Mouse (Mus musculus) neural tube, embryonic 11.5 days (tissue): ENCODE measurements at regions not wholly inside any gene's neighbourhood (a gene's known extent, or its start where the extent isn't known, plus 50 kb on each side); places are given as distances from the start of the nearest gene placed in this dataset.

ENCODE experiments used
- ATAC-seq: fragments of 200-750 bp; cut with Nextera tagmentation; 2 replicates; pipeline ENCODE4 v1.8.0; 2017; ENCODE audit warnings: moderate number of reproducible peaks, mild to moderate bottlenecking, moderate TSS enrichment, moderate library complexity; ENCODE audit not compliant: insufficient read depth, low FRiP score, low TSS enrichment
- DNase-seq: peaks from one replicate; pipeline ENCODE4 v3.0.0-alpha.2; 2015; ENCODE audit warnings: low spot score
- H3K27ac ChIP-seq: fragments of 300-500 bp; sonication (generic); 2 replicates; pipeline ENCODE4 v1.5.1; 2014; ENCODE audit warnings: low read depth, mild to moderate bottlenecking, low read length
- H3K27me3 ChIP-seq: fragments of 300-500 bp; sonication (generic); 2 replicates; pipeline ENCODE4 v1.6.1; 2014; ENCODE audit warnings: mild to moderate bottlenecking, low read length, mixed read lengths; ENCODE audit not compliant: control insufficient read depth, insufficient read depth
- H3K36me3 ChIP-seq: fragments of 300-500 bp; sonication (generic); 2 replicates; pipeline ENCODE4 v1.6.1; 2014; ENCODE audit warnings: mild to moderate bottlenecking, low read length, moderate library complexity, mixed read lengths; ENCODE audit not compliant: control insufficient read depth, insufficient read depth
- H3K4me1 ChIP-seq: fragments of 300-500 bp; sonication (generic); 2 replicates; pipeline ENCODE4 v1.6.1; 2014; ENCODE audit warnings: low read length, mixed read lengths; ENCODE audit not compliant: control insufficient read depth, insufficient read depth
- H3K4me2 ChIP-seq: fragments of 300-500 bp; sonication (generic); 2 replicates; pipeline ENCODE4 v1.6.1; 2014; ENCODE audit warnings: low read depth, mild to moderate bottlenecking, moderate library complexity
- H3K4me3 ChIP-seq: fragments of 300-500 bp; sonication (generic); 2 replicates; pipeline ENCODE4 v1.5.1; 2014; ENCODE audit warnings: low read depth, low read length
- H3K9ac ChIP-seq: fragments of 300-500 bp; sonication (generic); 2 replicates; pipeline ENCODE4 v1.6.1; 2014; ENCODE audit warnings: mild to moderate bottlenecking, low read length
- H3K9me3 ChIP-seq: fragments of 300-500 bp; sonication (generic); 2 replicates; pipeline ENCODE4 v1.6.1; 2016; ENCODE audit warnings: low read length; ENCODE audit not compliant: control insufficient read depth
- WGBS: fragments of 180-500 bp; shearing (Covaris S2); extraction: QIAGEN DNeasy Blood & Tissue Kit; methylation state at CpG from one replicate; pipeline ENCODE4 v1.1.7; 2014; 5-methylcytosine and 5-hydroxymethylcytosine counted together

DNA sequence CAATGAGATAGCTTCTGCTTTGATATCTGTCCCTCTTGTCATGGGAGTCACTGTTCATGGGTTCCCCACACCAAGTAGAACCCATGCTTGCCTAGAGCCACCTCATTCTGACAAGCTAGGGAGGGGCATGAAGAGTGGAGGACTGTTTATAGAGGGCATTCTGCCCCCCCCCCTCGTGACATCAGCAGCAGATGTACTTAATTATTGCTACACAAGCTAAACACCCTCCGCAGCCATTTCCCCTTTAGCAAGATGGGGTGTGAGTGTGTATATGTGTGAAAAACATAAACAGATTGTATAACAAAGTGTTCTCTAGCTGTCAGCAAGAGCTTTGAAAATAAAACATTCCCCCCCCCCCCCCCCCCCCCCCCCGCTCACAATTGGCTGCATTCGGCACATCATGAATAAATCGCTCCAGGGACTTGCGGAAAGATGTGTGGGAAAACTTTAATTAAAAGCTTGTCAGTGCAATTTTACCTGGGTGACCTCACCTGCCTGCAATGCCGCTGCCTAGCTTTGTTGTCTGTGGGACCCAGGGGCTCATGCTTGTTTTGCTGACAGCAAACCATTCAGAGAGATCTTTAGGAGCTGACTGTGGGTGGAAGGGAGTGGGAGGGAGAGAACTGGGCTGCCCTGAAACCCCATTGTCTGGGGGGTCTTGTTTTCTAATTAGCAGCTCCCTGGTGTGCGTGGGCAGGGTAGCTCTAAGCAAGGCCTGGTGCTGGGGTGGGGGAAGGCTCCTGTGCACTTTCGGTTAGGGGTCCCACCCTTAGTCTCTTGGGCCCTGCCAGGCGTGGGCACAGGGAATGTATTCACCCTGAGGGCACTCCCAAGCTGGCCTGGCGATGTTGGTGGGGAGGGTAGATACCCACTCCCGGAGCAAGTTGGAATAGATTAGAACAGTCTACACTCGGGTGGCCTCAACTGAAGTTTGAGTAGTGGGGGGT, 63.4 kb downstream of the Irx2 start:
- no peaks in the 10 kb centered on the region for H3K27me3 ChIP-seq
- H3K9ac ChIP-seq = no peak overlapping the region
- no peak overlapping the region for H3K4me3 ChIP-seq
- no peaks in the 10 kb centered on the region for H3K4me1 ChIP-seq
- no peak overlapping the region for H3K4me2 ChIP-seq
- no peak for DNase-seq
- ATAC-seq = no peak
- H3K36me3 ChIP-seq = no peaks in the 10 kb centered on the region
- no peak overlapping the region for H3K27ac ChIP-seq
- no peaks in the 10 kb centered on the region for H3K9me3 ChIP-seq
- WGBS = 76% methylated on average over 10 of the region's 13 CpGs

- 87% methylated on average over 3 of the region's 3 CpGs for WGBS
- Histone ChIP-seq H3K4me2 (no peak overlapping the region), H3K27ac (no peak overlapping the region), H3K36me3 (no peaks in the 10 kb centered on the region), H3K4me1 (no peaks in the 10 kb centered on the region; the same call in 1 of the 2 replicates), H3K9me3 (no peaks in the 10 kb centered on the region), H3K9ac (no peak overlapping the region), H3K4me3 (no peak overlapping the region), H3K27me3 (no peaks in the 10 kb centered on the region)
- ATAC-seq (no peak), DNase-seq (no peak)
Observed at GRCm38 (mm10) chr13:72707469-72707868, 78.8 kb downstream of the Irx2 start.

DNA sequence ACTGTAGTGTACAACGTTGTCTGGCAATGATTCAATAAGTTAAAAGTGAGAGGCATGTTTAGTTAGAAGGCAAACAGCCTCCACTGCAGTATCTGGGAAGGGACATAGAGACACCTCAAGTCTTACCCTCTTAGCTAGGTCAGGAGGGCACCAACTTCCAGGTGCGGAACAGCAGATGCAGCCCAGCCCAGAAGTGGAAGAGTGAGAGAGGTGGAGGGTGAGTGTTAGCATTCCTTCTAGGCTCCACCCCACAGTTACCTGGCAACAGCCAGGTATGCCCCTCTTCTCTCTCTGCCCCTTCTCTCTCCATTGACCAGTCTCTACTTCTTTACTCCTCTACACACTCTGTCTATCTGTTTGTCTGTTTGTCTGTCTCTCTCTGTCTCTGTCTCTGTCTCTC, 80.1 kb downstream of the Irx2 start:
- 91% methylated on average over 2 of the region's 2 CpGs for WGBS
- no peak for ATAC-seq

GRCm38 (mm10) chr13:72710051-72710450, 81.4 kb downstream of the Irx2 start:
- Histone ChIP-seq H3K4me1 (no peaks in the 10 kb centered on the region; the same call in 1 of the 2 replicates), H3K4me2 (no peak overlapping the region), H3K27ac (no peak overlapping the region), H3K36me3 (no peaks in the 10 kb centered on the region), H3K9me3 (no peaks in the 10 kb centered on the region), H3K27me3 (no peaks in the 10 kb centered on the region), H3K4me3 (no peak overlapping the region), H3K9ac (no peak overlapping the region)
- ATAC-seq = no peak
- 85% methylated on average over 5 of the region's 5 CpGs for WGBS
- no peak for DNase-seq

More for the DNA sequence above, 80.1 kb downstream of the Irx2 start:
- DNase-seq = no peak
- no peaks in the 10 kb centered on the region; the same call in 1 of the 2 replicates for H3K4me1 ChIP-seq
- no peaks in the 10 kb centered on the region for H3K36me3 ChIP-seq
- H3K4me2 ChIP-seq = no peak overlapping the region
- no peak overlapping the region for H3K27ac ChIP-seq
- H3K9ac ChIP-seq = no peak overlapping the region
- no peak overlapping the region for H3K4me3 ChIP-seq
- no peaks in the 10 kb centered on the region for H3K9me3 ChIP-seq
- H3K27me3 ChIP-seq = no peaks in the 10 kb centered on the region

- ATAC-seq (no peak), DNase-seq (no peak)
- no peaks in the 10 kb centered on the region for H3K36me3 ChIP-seq
- H3K27ac ChIP-seq = no peak overlapping the region
- H3K9me3 ChIP-seq = no peaks in the 10 kb centered on the region
- H3K4me1 ChIP-seq = no peaks in the 10 kb centered on the region; the same call in 1 of the 2 replicates
- no peak overlapping the region for H3K4me3 ChIP-seq
- 71% methylated on average over 8 of the region's 8 CpGs for WGBS
- H3K9ac ChIP-seq = no peak overlapping the region
- H3K27me3 ChIP-seq = no peaks in the 10 kb centered on the region
- no peak overlapping the region for H3K4me2 ChIP-seq
Observed at GRCm38 (mm10) chr13:72711136-72711535, 82.5 kb downstream of the Irx2 start.

DNA sequence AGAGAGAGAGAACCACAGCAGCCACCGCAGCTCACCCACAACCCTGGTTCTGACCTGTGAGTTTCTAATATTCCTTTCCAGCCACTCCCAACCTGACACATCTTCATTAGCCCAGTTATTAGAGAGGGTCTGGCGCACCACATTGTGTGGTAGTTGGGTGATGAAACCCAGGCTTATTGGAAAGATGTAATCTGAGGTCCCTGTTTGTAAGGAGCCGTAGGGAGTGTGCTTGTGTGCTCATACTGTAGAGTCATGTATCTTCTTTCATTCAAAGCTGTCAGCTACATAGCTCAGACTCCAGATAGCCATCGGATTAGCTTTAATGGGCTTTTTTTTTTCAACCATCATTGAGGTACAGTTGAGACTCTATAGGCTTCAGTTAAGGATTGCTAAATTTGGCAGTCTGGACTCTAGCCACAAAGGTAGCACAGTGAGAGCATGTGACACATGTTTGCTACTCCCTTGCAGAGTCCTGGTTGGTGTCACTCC, 83.3 kb downstream of the Irx2 start:
- ATAC-seq = no peak
- no peak overlapping the region for H3K4me2 ChIP-seq

GRCm38 (mm10) chr13:72714793-72715192, 86.2 kb downstream of the Irx2 start:
- Histone ChIP-seq H3K4me3 (no peak overlapping the region), H3K9me3 (no peaks in the 10 kb centered on the region), H3K27ac (no peak overlapping the region), H3K4me1 (no peaks in the 10 kb centered on the region; the same call in 1 of the 2 replicates), H3K36me3 (no peaks in the 10 kb centered on the region), H3K9ac (no peak overlapping the region), H3K4me2 (no peak overlapping the region), H3K27me3 (no peaks in the 10 kb centered on the region)
- ATAC-seq = no peak
- no peak for DNase-seq
- WGBS = 70% methylated on average over 7 of the region's 7 CpGs

More for the DNA sequence above, 83.3 kb downstream of the Irx2 start:
- Histone ChIP-seq H3K9ac (no peak overlapping the region), H3K36me3 (no peaks in the 10 kb centered on the region), H3K27me3 (no peaks in the 10 kb centered on the region), H3K4me1 (no peaks in the 10 kb centered on the region; the same call in 1 of the 2 replicates), H3K4me3 (no peak overlapping the region), H3K27ac (no peak overlapping the region), H3K9me3 (no peaks in the 10 kb centered on the region)
- 90% methylated on average over 4 of the region's 4 CpGs for WGBS
- DNase-seq = no peak

- Histone ChIP-seq H3K36me3 (no peaks in the 10 kb centered on the region), H3K4me3 (no peak overlapping the region), H3K27ac (no peak overlapping the region), H3K4me2 (no peak overlapping the region), H3K9me3 (no peaks in the 10 kb centered on the region), H3K4me1 (no peaks in the 10 kb centered on the region), H3K9ac (no peak overlapping the region), H3K27me3 (no peaks in the 10 kb centered on the region)
- 68% methylated on average over 6 of the region's 6 CpGs for WGBS
- DNase-seq (no peak), ATAC-seq (no peak)
Observed at GRCm38 (mm10) chr13:72715959-72716680, 87.5 kb downstream of the Irx2 start.
